Mouse (Mus musculus) T-helper 2 cell (primary cell): ENCODE measurements around the gene Gm10358.
"Not testable (repeated sequence)": the region's sequence is repeated elsewhere in the genome, so short reads cannot be mapped to it uniquely, and the experiment has no call there.

Experiments used
- in situ Hi-C: fragments of 300-600 bp; cut with MboI, MseI; formaldehyde crosslinking; loops from one replicate; pipeline ENCODE4 v1.15.1; 2025; ENCODE audit warnings: high pct_unique_total_duplicates

Gene Gm10358

DNA sequence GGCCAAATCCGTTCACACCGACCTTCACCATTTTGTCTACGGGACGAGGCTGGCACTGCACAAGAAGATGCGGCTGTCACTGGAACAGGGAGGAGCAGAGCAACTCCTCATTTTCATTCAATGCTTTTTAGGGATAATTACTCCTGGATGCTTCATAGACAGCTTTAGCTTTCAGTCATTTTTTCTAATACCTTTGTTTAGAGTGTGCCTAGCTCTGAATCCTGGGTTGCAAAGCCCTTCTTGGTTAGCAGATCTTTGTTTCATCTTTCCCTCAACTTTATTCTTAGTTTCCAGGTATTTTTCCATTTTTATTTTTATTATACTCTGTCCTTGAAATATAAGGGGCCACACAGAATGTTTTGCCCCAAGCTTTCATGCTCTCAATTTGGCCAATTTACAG lies at the start of gene Gm10358:
Gene Gm10358, minus strand, starts transcription at position 101 of the 400 bp plus-strand sequence.
- in situ Hi-C loops, result no loop called here

- in situ Hi-C loops, result no loop called here
Measured at GRCm38 (mm10) chr8:75448394-75448793, 42.0 kb upstream of the Gm10358 start, which contains the start of gene Iqcm. TSS of gene Iqcm (plus strand) at chr8:75448694.

DNA sequence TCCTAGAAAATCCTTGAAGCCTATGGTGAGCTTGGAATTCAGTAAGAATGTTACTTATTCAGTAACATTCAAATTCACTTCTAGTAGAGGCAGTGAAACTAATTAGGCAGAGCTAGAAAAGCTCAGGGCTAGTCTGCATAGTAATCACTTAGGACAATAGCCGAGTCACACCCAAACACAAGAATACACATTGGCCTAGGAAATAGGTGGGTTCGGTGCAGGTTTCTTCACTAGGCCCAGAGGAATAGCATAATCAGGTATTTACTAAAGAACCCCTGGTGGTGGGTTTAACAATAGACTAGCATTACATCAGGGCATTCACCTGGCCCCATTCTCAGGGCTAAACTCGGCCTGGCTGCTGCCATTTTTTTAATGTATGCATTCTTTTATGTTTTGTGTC lies 9.3 kb upstream of the Gm10358 start:
- in situ Hi-C loops, result not testable (repeated sequence)

DNA sequence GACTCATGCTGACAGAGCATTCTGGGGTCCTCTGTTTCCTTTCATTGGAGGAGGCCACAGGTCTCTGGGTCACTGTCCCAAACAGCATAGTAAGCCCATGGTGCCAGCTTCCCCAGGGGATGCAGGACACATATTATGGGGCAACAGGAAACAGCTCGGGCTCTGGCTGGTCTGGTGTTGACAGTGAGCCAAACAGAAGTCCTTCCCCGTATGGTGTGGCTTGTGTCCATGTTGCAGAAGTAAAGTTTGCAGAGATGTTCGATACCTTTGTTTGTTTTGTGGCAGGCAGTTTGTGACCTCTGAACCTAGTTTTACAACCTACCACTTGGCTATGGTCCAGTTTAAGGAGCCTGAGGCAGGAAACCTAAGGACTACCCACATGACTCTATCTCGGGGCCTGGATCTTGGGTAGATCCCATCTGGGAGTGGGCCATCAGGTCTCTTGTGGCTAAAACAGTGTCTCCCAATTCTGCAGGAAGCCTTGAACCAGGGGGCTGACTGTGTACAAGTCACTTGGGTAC lies 21.6 kb downstream of the Gm10358 start:
- in situ Hi-C loops, result no loop called here

- in situ Hi-C loops, result no loop called here
Measured at GRCm38 (mm10) chr8:75375530-75376123, 30.8 kb downstream of the Gm10358 start.

GRCm38 (mm10) chr8:75372006-75372405 lies 34.4 kb downstream of the Gm10358 start:
- in situ Hi-C loops, result no loop called here
